Mouse (Mus musculus) urinary bladder, postnatal 10 days (tissue): ENCODE measurements around the gene Fbxw28.
"Not testable (repeated sequence)": the region's sequence is repeated elsewhere in the genome, so short reads cannot be mapped to it uniquely, and the experiment has no call there.

Source experiments
- DNase-seq: peaks from one replicate; pipeline ENCODE4 v3.0.0; 2022; ENCODE audit warnings: low spot score

The Fbxw28 gene

DNA sequence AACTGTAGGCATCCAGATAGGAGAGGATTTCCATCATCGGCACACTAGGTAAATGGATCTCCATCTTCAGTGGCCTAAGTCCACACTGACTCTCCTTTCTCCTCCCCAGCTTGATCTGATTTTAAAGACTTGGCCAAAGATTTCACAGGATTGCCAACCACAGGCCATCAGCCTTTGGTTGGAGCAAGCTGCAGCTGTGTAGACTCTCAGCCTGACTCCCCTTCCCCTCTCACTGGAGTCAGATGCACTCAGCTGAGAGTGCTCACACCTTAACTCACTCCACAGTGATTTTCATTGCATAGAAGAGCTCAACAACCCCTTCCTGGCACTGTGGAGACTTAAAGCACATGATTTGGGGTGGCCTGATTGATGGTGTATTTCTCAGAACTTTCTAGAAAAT, at the start of gene Fbxw28:
Gene Fbxw28, minus strand, starts transcription at position 101 of the 400 bp plus-strand sequence.
- not testable (repeated sequence) for DNase-seq

DNA sequence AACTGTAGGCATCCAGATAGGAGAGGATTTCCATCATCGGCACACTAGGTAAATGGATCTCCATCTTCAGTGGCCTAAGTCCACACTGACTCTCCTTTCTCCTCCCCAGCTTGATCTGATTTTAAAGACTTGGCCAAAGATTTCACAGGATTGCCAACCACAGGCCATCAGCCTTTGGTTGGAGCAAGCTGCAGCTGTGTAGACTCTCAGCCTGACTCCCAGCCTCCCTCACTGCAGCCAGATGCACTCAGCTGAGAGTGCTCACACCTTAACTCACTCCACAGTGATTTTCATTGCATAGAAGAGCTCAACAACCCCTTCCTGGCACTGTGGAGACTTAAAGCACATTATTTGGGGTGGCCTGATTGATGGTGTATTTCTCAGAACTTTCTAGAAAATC, 51.9 kb downstream of the Fbxw28 start, which contains the start of gene Fbxw14:
Gene Fbxw14, minus strand, starts transcription at position 101 of the 400 bp plus-strand sequence.
- DNase-seq: not testable (repeated sequence)
